Mouse (Mus musculus): Measurements from ENCODE around the gene Ltbp3. TPM values are rescaled to one million over a fixed set of nuclear protein-coding genes. Genes with fewer than 3 reads are reported as not detected.

Ltbp3 gene
- polyA plus RNA-seq, 1 experiment from 2014 or later: 22.3 TPM

GRCm38 (mm10) chr19:5797381-5798111 is 56.8 kb downstream of the Ltbp3 start:
- Histone ChIP-seq H3K27ac (peak overlapping the region; percentile 21; the same call in 1 of the 2 replicates), H3K4me2 (ENCODE audit: low read length) (peak overlapping the region; percentile 65), H3K36me3 (ENCODE audit: insufficient read depth, low read length) (peaks cover 34% of the 10 kb centered on the region), H3K9me3 (replicated peaks; ENCODE audit: low read length) (no peaks in the 10 kb centered on the region), H3K4me3 (replicated peaks; ENCODE audit: low read depth, low read length) (peak overlapping the region; percentile 84), H3K9ac (ENCODE audit: low read depth, low read length) (peak overlapping the region; percentile 58), H3K27me3 (ENCODE audit: insufficient read depth, low read length) (no peaks in the 10 kb centered on the region), H3K4me1 (replicated peaks; ENCODE audit: insufficient read depth, low read length) (peaks cover 12% of the 10 kb centered on the region)
- DNase-seq (ENCODE audit: low spot score): peak; percentile 67
- ATAC-seq (replicated peaks; ENCODE audit: low FRiP score, low read depth): no peak
- no peak for TF ChIP-seq CTCF (IDR thresholded peaks at IDR 0.05; ENCODE audit: low read depth)
- WGBS: 4% methylated on average over 7 of the region's 7 CpGs

DNA sequence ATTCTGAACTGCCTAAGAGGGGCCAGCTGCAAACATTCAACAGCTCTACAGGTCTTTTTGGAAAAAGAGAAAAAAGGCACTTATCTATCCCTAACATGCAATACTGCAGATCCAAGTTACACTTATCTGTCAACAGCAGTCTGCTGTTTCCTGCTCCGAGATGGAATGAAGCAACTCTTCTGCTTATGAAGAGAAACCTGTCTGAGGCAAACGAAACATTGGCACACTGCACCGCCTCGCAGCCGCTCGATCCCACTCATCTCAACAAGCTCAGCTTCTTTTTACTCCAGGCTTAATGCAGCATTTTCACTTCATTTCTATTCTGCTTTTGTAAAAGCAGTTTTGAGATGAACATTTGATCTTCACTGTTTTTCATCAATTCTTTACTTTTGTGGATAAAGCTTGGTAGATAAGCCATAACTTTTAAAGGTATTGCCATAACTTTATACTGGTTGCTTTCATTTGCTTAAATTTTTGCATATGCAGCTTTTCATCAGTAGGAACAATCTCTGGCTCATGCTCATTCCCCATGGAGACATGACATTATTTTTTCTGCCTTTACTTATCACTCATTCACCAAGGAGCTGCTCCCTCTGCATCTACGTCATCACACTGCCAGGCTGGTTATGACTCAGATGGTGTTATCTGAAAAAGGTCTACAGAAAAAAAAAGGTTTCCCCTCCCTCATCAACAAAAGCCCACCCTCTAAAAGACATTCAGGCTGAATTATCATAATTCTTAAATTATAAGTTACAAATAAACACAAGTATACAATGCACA is 58.2 kb downstream of the Ltbp3 start:
- no peaks in the 10 kb centered on the region for H3K27me3 ChIP-seq (ENCODE audit: insufficient read depth, low read length)
- ATAC-seq (replicated peaks; ENCODE audit: low FRiP score, low read depth): no peak
- peak overlapping the region; percentile 48 for H3K27ac ChIP-seq
- 0% methylated on average over 7 of the region's 7 CpGs for WGBS
- H3K4me2 ChIP-seq (ENCODE audit: low read length): peak overlapping the region; percentile 65
- H3K36me3 ChIP-seq (ENCODE audit: insufficient read depth, low read length): peaks cover 34% of the 10 kb centered on the region
- TF ChIP-seq CTCF (IDR thresholded peaks at IDR 0.05; ENCODE audit: low read depth): no peak
- H3K4me3 ChIP-seq (replicated peaks; ENCODE audit: low read depth, low read length): peak overlapping the region; percentile 84
- H3K4me1 ChIP-seq (replicated peaks; ENCODE audit: insufficient read depth, low read length): peaks cover 13% of the 10 kb centered on the region
- no peaks in the 10 kb centered on the region for H3K9me3 ChIP-seq (replicated peaks; ENCODE audit: low read length)
- H3K9ac ChIP-seq (ENCODE audit: low read depth, low read length): peak overlapping the region; percentile 63
- DNase-seq (ENCODE audit: low spot score): peak; percentile 54

DNA sequence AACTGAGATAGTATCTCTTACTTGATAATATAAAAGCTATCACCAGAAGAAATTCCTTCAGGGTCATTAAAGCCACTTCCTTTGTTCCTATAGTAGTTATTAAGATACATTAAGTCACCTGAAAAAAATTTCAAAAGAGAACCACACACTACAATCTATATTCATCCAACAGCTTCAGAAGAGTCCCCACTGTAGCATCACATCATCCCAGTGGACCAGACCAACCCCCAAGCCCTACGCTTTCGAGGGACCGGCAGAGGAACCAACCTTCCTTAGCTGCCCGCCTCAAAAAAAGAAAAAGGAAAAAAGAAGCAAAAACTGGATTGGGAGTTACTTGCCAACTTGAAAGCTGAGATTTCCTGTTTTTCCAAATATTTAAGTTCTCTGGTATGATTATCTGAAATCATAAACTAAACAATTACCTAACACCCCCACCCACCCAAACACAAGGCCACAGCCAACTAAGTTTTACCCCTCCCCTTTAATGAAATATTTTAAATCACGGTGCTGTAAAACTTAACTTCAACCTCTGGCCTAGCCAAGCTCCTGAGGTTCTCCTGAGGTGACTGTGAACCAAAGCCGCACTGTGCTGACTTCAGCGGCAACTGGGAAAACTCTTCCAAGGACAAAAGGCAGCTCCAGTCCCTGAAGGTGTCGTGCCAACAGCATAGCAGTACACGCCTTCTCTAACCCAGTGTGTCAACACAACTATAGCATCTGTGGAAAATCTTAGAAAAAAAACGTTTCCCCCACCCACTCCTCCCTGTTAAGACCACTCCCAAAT is 59.1 kb downstream of the Ltbp3 start:
- DNase-seq (ENCODE audit: low spot score) (peak; percentile 47), ATAC-seq (replicated peaks; ENCODE audit: low FRiP score, low read depth) (no peak)
- Histone ChIP-seq H3K9ac (ENCODE audit: low read depth, low read length) (peak overlapping the region; percentile 95), H3K4me3 (replicated peaks; ENCODE audit: low read depth, low read length) (peak overlapping the region; percentile 84), H3K4me2 (ENCODE audit: low read length) (peak overlapping the region; percentile 65), H3K4me1 (replicated peaks; ENCODE audit: insufficient read depth, low read length) (peaks cover 22% of the 10 kb centered on the region), H3K36me3 (ENCODE audit: insufficient read depth, low read length) (peaks cover 34% of the 10 kb centered on the region), H3K27ac (peak overlapping the region; percentile 100), H3K9me3 (replicated peaks; ENCODE audit: low read length) (no peaks in the 10 kb centered on the region), H3K27me3 (ENCODE audit: insufficient read depth, low read length) (no peaks in the 10 kb centered on the region)
- TF ChIP-seq CTCF (IDR thresholded peaks at IDR 0.05; ENCODE audit: low read depth): no peak
- whole genome bisulfite sequencing: under 1% methylated on average over 10 of the region's 10 CpGs

DNA sequence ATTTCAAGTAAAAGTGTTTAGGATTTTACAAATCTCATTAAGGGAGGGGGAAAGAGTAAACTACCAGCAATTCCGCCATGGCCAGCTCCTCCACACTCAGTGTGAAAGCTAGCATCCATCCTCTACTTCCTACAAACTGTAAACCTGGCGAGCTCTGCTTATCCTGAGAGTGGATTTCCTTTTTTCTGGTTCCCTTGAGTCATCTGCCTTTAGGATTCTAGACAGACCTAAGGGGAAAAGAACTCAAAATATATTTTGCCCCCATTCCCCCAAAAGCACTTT is 59.6 kb downstream of the Ltbp3 start:
- Histone ChIP-seq H3K4me2 (ENCODE audit: low read length) (peak overlapping the region; percentile 65), H3K27ac (peak overlapping the region; percentile 100), H3K4me1 (replicated peaks; ENCODE audit: insufficient read depth, low read length) (peaks cover 27% of the 10 kb centered on the region), H3K9ac (ENCODE audit: low read depth, low read length) (peak overlapping the region; percentile 95), H3K4me3 (replicated peaks; ENCODE audit: low read depth, low read length) (peak overlapping the region; percentile 84), H3K9me3 (replicated peaks; ENCODE audit: low read length) (no peaks in the 10 kb centered on the region), H3K36me3 (ENCODE audit: insufficient read depth, low read length) (peaks cover 31% of the 10 kb centered on the region), H3K27me3 (ENCODE audit: insufficient read depth, low read length) (no peaks in the 10 kb centered on the region)
- TF ChIP-seq CTCF (IDR thresholded peaks at IDR 0.05; ENCODE audit: low read depth): no peak
- DNase-seq (ENCODE audit: low spot score) (peak; percentile 59), ATAC-seq (replicated peaks; ENCODE audit: low FRiP score, low read depth) (no peak)
- 0% methylated on average over 2 of the region's 2 CpGs for WGBS

DNA sequence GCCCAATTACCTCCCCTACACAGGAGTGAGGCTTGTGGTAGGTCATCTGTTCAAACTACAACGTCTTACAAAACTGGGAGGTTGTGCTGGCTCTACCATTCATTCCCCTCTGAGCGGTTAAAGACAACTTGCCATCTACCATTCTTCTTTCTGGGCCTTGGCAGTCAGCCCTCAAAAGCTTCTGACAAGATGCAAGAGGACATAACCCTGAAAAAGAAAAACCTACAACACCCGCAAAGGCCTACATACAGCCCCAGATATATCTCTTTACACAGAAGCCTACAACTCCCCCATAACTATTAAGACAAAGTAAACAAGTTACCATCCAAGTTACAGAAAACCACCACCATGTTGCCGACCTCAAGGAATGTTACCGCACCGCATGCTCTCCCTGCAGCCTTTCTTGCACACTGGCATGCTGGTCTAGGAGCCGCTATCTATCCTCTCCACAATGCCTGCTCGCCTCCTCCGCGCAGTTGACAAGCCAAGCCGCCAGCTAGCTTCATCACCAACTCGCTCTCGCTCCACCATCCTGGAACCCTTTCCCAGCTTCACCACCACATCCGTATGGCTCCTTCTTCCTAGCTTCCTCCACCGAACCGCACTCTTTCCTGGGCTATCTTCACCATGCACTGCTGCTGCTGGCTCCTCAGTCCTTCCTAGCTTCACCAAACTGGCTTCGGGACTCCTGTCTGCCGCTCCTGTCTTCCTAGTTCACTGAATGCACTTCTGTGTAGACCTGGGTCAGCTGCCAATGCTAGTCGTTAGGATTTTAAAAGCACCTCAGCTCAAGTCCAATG is 60.1 kb downstream of the Ltbp3 start:
- WGBS: 0% methylated on average over 19 of the region's 19 CpGs
- Histone ChIP-seq H3K36me3 (ENCODE audit: insufficient read depth, low read length) (peaks cover 26% of the 10 kb centered on the region), H3K4me3 (replicated peaks; ENCODE audit: low read depth, low read length) (peak overlapping the region; percentile 84), H3K9me3 (replicated peaks; ENCODE audit: low read length) (no peaks in the 10 kb centered on the region), H3K27me3 (ENCODE audit: insufficient read depth, low read length) (no peaks in the 10 kb centered on the region), H3K4me2 (ENCODE audit: low read length) (peak overlapping the region; percentile 65), H3K4me1 (replicated peaks; ENCODE audit: insufficient read depth, low read length) (peaks cover 28% of the 10 kb centered on the region), H3K27ac (peak overlapping the region; percentile 100), H3K9ac (ENCODE audit: low read depth, low read length) (peak overlapping the region; percentile 95)
- ATAC-seq (replicated peaks; ENCODE audit: low FRiP score, low read depth): no peak
- TF ChIP-seq CTCF (IDR thresholded peaks at IDR 0.05; ENCODE audit: low read depth): no peak
- DNase-seq (ENCODE audit: low spot score): peak; percentile 67
